Mouse (Mus musculus) regulatory T cell (primary cell): ENCODE data around the gene Shisa5.

ENCODE experiments used
- in situ Hi-C: fragments of 300-600 bp; cut with MboI, MseI; formaldehyde crosslinking; loops from one replicate; pipeline ENCODE4 v1.15.1; 2025; ENCODE audit warnings: high pct_unique_total_duplicates

Shisa5 gene

GRCm38 (mm10) chr9:109038086-109038895 is at the start of gene Shisa5:
Shisa5 (plus strand) TSS chr9:109038565.
- in situ Hi-C loops, result no loop called here

GRCm38 (mm10) chr9:108989802-108990461 is 48.4 kb upstream of the Shisa5 start:
- in situ Hi-C loops, result no loop called here

GRCm38 (mm10) chr9:108990462-108990820 is 47.9 kb upstream of the Shisa5 start:
- in situ Hi-C loops, result no loop called here

GRCm38 (mm10) chr9:108991428-108992084 is 46.8 kb upstream of the Shisa5 start, which contains the start of gene Pfkfb4:
Pfkfb4 (plus strand) TSS chr9:108991778.
- in situ Hi-C loops, result no loop called here

GRCm38 (mm10) chr9:108992085-108992469 is 46.3 kb upstream of the Shisa5 start:
- in situ Hi-C loops, result no loop called here

GRCm38 (mm10) chr9:108992620-108993361 is 45.6 kb upstream of the Shisa5 start:
- in situ Hi-C loops, result no loop called here

GRCm38 (mm10) chr9:108996411-108996810 is 42.0 kb upstream of the Shisa5 start:
- in situ Hi-C loops, result no loop called here

GRCm38 (mm10) chr9:108998287-108999166 is 39.8 kb upstream of the Shisa5 start:
- in situ Hi-C loops, result no loop called here

- in situ Hi-C loops, result no loop called here
Measured at GRCm38 (mm10) chr9:108999167-108999526, 39.2 kb upstream of the Shisa5 start.

- in situ Hi-C loops, result loop anchor here (5.0 kb wide), 1 partner anchor 52 kb away; no protein-coding TSS in a partner anchor
Measured at GRCm38 (mm10) chr9:109000726-109001125, 37.6 kb upstream of the Shisa5 start.

GRCm38 (mm10) chr9:109003201-109003600 is 35.2 kb upstream of the Shisa5 start:
- in situ Hi-C loops, result loop anchor here (5.0 kb wide), 1 partner anchor 49 kb away; no protein-coding TSS in a partner anchor

- in situ Hi-C loops, result loop anchor here (5.0 kb wide), 1 partner anchor 115 kb away; no protein-coding TSS in a partner anchor
Measured at GRCm38 (mm10) chr9:109007025-109007780, 31.2 kb upstream of the Shisa5 start.

GRCm38 (mm10) chr9:109008081-109008480 is 30.3 kb upstream of the Shisa5 start:
- in situ Hi-C loops, result loop anchor here (5.0 kb wide), 1 partner anchor 114 kb away; no protein-coding TSS in a partner anchor

GRCm38 (mm10) chr9:109008994-109009635 is 29.2 kb upstream of the Shisa5 start:
- in situ Hi-C loops, result loop anchor here (5.0 kb wide), 1 partner anchor 113 kb away; no protein-coding TSS in a partner anchor

- in situ Hi-C loops, result loop anchor here (5.0 kb wide), 2 partner anchors 113 to 603 kb away; no protein-coding TSS in a partner anchor
Measured at GRCm38 (mm10) chr9:109009636-109010315, 28.6 kb upstream of the Shisa5 start.

- in situ Hi-C loops, result loop anchor here (5.0 kb wide), 1 partner anchor 602 kb away; no protein-coding TSS in a partner anchor
Measured at GRCm38 (mm10) chr9:109010316-109010690, 28.1 kb upstream of the Shisa5 start.

- in situ Hi-C loops, result no loop called here
Measured at GRCm38 (mm10) chr9:109015397-109015796, 23.0 kb upstream of the Shisa5 start.

- in situ Hi-C loops, result no loop called here
Measured at GRCm38 (mm10) chr9:109016973-109017604, 21.3 kb upstream of the Shisa5 start.
